Mouse (Mus musculus) ES-Bruce4 (cell line): Measurements from ENCODE around the gene Ttc6.

Experiments
- CTCF ChIP-seq: IDR thresholded peaks from one replicate; pipeline ENCODE4 v1.8.1; 2011; ENCODE audit warnings: low read depth, low read length
- EP300 ChIP-seq: IDR thresholded peaks from 2 replicates; pipeline ENCODE4 v1.6.1; 2011; ENCODE audit warnings: low read depth, low read length; ENCODE audit not compliant: insufficient read depth
- POLR2A ChIP-seq: IDR thresholded peaks from one replicate; pipeline ENCODE4 v1.8.1; 2011; ENCODE audit warnings: low read length; ENCODE audit not compliant: insufficient read depth

GRCm38 (mm10) chr12:57572415-57572814, 8.5 kb downstream of the Ttc6 start:
- TF ChIP-seq POLR2A (no peak), EP300 (no peak), CTCF (no peak)
